Mouse (Mus musculus) left cerebral cortex, postnatal 25 days (tissue): Measurements from ENCODE around the gene Melk. TPM values are rescaled to one million over a fixed set of nuclear protein-coding genes. Genes with fewer than 3 reads are reported as not detected.

ENCODE experiments used
- DNase-seq, 2 experiments: peaks; one replicate each; pipeline ENCODE4 v3.0.0; 2022; ENCODE audit warnings: low spot score in 2 of 2, mixed read lengths in 1 of 2
- intact Hi-C: fragments of 180-260 bp; cut with DNase I; formaldehyde crosslinking; loops from one replicate; pipeline ENCODE4 v1.15.1; 2025
- total RNA-seq, 2 experiments: library from RNA; stranded (reverse); gene quantifications; 2 replicates each; pipeline ENCODE4 v1.2.3; 2021

Melk gene
- under 1 TPM; 0.46 to 0.69 TPM for total RNA-seq

DNA sequence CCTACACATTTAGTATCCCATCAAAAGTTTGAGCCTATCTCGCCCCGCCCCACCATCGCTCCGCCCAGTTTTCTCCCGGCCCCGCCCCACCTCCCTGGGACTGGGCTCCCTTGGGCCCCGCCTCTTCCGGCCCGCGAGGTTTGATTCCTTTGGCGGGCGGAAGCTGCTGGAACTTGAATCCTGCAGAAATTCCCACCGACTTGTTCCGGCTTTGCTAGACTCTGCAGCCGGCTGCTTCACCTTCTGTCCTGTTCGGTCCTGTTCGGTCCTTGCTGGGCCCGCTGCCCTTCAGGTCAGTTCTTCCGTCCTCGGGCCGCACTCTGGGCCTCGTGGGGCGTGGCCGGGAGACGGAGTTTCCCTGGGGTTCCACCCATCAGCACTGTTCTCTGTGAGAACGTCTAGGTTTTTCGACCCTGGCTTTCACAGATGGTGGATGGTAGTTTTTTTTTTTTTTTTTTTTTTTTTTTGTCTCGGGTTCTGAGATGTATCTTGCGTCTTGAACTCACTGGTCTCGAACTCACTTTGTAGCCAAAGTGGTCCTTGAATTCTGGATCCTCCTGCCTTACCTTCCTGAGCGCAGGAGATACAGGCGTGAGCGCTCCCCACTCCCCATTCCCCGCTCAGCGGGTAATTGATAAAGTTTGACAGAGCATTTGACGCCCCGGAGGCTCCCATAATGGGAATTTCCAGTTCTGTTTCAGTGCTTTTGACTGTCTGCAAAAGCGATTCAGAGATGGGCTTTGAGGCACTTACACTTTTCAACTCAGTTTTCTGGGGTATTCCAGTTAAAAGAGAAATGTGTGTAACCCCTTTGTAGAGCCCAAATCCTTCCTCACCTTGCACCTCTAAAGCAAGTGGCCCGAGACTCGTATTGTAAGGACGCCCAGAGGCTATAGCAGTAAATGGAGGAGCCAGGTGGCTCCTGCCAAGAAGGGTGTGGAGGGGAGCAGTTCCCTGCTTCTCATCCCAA, at the start of gene Melk:
TSS of gene Melk (plus strand) at position 96 of the 970 bp plus-strand sequence.
- peak in 1 of 2 experiments; percentile 50 for DNase-seq
- intact Hi-C loops: no loop called here

DNA sequence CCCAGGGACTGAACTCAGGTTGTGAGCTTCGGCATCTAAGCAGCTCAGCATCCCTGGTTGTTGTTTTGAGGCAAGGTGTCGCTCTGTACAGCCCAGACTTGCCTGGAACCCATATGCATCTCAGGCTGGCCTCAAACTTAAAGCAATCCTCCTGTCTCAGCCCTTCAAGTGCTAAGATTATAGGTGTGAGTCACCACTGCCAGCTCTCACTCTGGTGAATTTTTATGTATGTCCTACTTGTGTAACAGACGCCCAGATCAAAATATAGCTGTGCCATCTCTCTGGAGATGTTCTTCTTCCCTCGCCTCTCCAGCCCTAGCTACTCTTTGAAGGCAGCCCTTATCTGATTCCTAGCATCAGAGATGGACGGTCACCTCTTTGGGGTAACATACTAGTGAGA, 49.2 kb upstream of the Melk start:
- DNase-seq: peak; percentile 32 to 81
- intact Hi-C loops: loop anchor here (5.0 kb wide), 1 partner anchor 36 kb away; no protein-coding TSS in a partner anchor

DNA sequence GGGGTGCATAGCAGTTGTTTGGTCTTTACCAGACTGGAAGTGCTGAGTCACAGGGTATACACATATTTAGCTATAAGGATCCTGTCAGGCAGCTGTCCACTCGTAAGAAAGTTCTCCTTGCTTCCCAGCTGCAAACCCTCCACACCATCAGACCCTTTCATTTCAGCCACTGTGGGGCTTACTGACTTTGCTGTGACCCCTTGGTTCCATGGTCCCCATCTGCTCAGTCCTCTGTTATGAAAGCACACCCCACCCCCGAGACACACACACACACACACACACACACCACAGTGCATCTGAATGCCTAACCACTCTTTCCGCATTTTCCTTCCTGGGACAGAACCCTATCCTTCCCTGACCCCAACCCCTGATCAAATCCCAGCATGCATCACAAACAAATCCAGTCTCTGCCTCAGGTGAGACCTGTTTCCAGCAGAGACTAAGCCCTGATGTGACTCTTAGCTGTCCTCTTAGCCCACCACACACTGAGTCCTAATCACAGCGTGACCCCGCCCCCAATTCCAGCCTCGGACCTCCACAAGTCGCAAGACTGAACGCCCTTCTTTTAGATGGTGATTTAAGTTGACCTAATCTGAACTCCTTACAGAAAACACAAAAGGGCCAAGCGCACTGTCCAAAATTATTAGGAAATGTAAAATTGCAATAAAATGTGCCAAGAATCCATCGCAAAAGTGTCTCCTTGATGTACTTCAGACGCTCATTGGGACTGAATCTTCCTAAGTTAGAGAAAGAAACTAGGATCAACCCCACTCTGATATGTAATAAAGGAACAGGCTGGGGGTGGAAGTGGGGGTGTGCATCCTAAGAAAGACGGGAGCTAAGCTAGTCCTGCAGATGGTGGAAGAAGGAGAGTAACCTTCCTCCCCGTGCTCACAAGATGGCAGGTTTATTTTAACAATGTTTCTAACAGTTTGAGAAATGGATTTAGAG, 48.4 kb upstream of the Melk start:
- peak in 1 of 2 experiments; percentile 87 for DNase-seq
- intact Hi-C loops: loop anchor here (2.0 to 5.0 kb wide), 2 partner anchors 17 to 35 kb away; no protein-coding TSS in a partner anchor

DNA sequence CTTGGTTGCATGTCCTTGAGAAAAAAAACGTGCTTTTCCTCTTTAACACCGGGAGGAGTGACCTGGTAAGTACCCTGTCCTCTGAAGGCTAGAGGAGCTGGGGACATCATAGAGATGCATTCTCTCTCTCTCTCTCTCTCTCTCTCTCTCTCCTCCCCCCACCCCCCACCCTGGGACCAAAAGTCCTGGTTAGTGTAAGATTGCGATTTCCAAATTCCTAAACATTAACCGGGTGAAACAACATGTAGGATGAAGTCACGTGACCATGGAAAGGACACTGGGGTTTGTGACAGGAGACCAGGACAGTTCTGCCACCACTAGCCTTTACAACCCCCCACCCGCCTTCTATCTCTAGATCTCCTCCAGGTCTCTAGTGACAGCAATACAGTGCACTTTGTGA, 47.5 kb upstream of the Melk start:
- DNase-seq: no peak
- intact Hi-C loops: loop anchor here (2.0 to 5.0 kb wide), 2 partner anchors 16 to 34 kb away; no protein-coding TSS in a partner anchor

DNA sequence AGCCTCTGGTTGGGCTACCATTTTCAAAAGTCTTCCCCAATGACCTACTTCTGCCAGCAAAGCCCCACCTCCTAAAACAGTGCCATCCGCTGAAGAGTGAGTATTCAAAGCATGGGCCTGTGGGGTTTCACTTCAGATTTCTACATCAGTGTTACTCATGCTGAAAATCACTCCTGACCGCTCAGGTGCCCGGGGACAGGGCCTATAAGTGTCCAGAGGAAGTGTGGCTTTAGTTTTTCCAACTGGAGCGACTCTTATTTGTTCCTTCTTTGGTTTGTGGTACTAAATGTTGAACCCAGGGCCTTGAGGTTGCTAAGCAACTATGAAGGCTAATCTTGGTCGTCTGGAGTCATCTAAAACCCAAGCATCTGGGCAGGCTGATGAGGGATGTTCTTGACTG, 46.1 kb upstream of the Melk start:
- intact Hi-C loops: loop anchor here (5.0 kb wide), 1 partner anchor 33 kb away; no protein-coding TSS in a partner anchor
- DNase-seq: no peak

DNA sequence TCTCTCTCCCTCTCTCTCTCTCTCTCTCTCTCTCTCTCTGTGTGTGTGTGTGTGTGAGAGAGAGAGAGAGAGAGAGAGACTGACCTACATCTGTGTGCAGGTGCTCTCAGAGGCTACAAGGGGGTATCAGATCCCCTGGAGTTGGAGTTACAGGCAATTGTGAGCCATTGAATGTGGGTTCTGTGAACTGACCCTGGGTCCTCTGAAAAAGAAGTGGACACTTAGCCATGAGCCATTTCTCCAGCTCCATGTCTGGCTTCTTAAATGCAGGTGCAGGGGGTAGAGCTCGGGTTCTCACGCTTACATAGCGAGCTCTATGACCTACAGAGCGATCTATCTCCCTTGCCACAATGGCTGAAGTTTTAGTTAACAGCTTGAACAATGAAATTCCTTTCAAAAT, 41.5 kb upstream of the Melk start:
- intact Hi-C loops: no loop called here
- DNase-seq: no peak

DNA sequence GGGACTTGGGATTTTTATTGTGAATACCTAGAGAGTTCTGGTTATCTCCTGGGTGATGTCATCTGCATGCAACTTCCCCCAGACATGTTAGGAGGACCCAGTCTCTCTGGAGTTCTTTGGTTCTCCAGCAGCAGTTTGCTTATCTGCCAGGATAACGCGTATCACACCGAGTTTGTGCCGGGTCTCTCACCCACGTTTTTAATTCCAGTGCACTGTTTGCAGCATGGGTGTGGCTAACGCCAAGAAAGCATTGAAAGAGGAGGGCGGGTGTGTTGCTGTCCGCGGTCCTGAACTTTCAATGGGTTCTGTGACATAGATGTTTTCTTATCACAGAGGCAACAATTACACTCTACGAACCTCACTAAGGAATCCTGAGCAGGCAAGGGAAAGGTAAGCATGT, 40.4 kb upstream of the Melk start:
- no peak for DNase-seq
- intact Hi-C loops: no loop called here

DNA sequence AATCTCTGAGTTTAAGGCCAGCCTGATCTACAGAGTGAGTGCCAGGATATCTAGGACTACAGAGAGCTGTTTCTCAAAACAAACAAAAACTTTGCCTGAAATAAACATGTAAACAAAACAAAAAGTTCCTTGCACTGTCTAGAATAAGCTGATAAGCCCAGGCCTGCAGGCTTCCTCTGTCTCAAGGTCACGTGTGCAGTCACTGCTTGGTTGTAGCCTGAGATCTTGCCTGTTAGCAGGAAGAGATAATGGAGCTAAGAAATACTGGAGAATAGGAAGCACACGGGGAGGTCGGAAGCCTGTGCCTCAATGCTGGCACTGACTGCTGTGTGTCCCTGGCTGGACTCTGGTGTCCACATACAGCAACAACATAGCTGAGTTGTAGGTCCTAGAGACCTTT, 35.2 kb upstream of the Melk start:
- intact Hi-C loops: no loop called here

DNA sequence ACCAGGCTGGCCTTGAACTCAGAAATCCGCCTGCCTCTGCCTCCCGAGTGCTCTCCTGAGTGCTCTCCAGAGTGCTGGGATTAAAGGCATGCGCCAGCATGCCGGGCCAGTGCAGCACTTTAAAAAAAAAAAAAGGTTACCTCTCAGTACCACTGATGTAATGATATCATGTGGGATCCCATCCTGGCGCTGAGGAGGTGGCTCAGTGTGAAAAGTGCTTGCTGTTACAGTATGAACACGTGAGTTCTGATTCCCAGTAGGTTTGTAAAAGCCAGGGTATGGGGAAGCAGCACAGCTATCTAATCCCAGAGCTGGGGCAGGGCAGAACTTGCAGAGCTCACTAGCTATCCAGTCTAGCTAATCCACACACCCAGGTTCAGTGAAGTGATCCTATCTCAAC, 33.2 kb upstream of the Melk start:
- intact Hi-C loops: no loop called here
- peak in 1 of 2 experiments; percentile 43 for DNase-seq

More for the DNA sequence above, 35.2 kb upstream of the Melk start:
- DNase-seq: no peak

DNA sequence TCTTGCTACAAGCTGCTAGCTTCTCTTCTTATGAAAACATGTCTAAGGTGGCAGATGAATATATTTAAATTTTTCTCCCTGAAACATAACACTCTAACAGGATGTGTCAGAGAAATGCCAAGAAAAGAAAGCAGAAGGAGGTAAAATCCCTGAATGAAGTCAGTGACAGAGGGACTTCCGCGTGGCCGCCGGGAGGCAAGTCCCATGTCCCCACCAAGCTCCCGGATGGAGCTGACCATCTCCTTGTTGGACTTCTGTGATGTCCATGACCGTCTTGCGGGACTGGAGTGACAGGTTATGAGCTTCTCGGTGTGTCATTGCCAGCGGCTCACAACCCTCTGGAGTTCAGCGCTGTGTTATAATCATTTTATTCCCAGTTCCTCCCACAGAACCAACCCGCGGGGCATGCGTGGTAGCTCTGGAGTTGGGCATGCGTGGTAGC, 31.3 kb upstream of the Melk start:
- peak in 1 of 2 experiments; percentile 76 for DNase-seq
- intact Hi-C loops: loop anchor here (2.0 kb wide), 1 partner anchor 17 kb away; no protein-coding TSS in a partner anchor

DNA sequence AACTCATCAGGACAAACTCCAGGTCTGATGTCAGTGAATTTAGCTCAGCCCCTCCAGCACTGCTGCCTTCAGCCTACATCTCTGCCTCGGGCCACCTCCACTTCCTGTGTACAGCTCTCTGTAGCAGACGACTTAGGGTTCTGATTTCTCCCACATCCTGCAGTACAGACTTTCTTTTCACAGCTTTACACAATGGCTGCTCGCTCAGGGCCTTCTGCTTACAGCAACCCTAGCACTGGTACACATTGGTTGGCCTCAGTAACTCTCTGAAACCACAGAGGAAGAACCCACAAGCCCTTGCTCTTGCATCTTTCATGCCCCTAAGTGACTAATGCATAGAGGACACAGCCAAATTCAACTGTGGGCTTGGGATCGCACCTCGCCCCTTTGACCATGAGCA, 29.5 kb upstream of the Melk start:
- DNase-seq: no peak
- intact Hi-C loops: no loop called here

DNA sequence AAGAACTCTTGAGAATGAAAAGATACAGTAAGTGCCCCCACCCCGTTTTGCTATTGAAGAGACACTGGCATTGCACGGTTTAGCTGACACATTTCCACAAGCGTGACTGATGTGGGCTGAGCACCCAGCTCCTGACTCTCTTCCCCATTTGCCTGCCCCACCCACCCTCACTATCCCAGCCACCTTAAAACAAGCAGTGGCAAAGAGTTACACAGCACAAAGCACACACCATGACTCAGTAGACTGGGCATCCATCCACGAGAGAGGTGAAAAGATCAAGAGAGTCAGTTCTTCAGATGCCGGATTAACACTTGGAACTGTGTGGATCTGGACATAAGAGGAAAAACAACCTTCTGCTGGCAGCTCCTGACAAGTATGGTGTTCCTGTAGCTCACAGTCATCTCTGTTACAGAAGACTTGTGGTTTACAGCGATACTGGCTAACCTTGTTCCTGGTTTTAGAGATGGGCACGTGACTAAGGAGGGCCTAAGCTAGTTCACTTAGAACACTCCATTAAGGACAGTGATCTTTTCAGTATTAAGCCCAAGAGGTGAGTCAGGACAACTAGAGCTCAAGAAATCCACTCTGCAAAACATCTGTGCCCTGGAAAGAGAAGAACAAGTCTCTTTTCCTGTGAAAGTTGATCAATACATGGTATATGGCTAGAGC, 18.9 kb upstream of the Melk start:
- DNase-seq: no peak

DNA sequence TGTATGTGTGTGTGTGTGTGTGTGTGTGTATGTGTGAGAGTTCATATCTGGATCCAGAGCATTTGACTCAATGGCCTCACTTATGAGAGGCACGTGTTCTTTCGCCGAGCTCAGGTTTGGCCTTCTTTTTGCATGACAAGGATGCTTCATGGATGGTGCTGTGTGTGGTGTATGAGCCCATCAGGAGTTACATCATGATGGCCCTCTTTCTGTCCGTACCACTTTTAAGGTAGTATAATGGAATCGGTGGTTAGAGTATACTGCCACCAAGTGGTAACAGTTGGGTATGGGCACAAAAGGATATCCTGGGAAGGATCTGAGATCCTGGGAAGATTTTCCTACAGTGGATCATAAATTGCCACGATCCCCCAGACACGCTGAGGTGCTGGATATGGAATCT, 8.1 kb upstream of the Melk start:
- intact Hi-C loops: loop anchor here (1.0 to 5.0 kb wide), 4 partner anchors 60 to 225 kb away; partner anchors contain the start of gene Rnf38
- DNase-seq: peak; percentile 65 to 81

More for the DNA sequence above, 18.9 kb upstream of the Melk start:
- intact Hi-C loops: no loop called here

DNA sequence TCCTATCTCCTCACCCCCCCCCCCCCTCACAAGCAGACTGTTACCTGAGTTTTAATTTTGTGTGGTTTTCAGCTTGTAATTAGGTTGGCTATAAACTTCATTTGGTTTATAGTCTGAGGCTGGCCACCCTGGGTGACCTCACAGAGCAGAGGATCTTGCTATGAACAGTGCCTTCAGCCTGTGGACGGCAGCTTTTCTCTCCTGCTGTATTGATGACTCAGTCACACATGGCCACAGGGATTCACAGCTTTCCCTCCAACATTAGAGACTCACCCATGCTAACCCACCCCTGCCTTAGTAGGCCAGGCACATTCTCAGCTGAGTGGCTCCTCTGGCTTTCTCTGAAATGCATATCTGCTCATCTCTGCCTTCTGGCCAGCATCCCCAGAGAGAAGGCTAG, 4.8 kb upstream of the Melk start:
- intact Hi-C loops: no loop called here
- no peak for DNase-seq

DNA sequence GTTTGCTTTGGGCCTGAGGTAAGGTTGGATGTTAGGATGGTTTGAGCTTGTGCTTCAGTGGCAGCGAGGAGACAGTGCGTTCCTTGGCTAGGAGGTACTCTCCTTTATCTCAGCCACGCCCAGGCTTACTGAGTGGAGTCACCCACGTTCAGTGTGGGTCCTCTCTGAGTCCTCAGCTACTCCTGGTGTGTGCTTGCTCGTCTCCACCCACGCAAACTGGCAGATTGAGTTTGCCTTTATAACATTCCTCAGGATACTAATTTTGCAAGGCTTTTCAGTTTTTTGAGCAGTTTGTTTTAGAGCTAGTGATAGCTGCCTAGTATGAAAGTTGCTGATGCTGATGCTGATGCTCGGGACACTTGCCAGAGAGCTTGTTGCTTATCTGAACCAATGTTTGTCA, 5.9 kb downstream of the Melk start:
- intact Hi-C loops: no loop called here
- DNase-seq: peak; percentile 41 to 85

DNA sequence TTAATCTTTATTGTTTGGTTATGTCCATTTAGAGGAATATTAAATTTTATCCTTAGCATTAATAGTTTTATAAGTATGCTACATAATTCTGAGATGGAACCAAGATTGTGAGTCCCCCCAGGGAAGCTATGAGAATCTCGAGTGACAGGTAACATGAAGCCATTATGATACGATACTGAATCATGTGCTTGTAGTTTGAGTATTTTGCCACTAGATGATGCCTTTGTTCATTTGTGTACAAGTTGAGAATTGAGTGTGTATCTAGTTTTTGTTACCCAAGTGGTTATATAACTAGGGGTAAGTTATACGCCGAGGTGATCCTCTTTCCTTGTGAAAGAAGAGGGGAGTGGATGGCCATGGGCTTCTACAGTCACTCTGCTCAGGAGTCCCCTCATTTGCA, 9.8 kb downstream of the Melk start:
- DNase-seq: no peak
- intact Hi-C loops: no loop called here

DNA sequence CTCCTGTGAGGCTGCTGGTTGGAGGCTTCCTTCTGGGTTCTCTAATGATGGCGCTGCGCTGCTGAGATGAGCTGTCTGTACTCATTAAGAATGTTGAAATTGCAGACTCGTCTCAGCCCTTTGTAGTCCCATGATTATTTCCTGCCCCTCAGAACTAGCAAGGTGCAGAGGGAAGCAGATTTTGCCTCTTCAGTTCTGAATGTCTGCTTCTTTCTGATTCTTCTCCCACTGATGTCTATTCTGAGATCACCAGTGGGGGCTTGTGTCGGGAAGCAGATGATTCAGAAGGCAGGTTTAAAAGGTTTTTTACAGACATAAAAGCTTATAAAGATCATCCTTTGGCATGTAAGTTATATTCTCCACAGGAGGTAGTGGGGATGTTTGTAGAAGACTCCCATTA, 10.2 kb downstream of the Melk start:
- intact Hi-C loops: no loop called here
- DNase-seq: peak in 1 of 2 experiments; percentile 62

DNA sequence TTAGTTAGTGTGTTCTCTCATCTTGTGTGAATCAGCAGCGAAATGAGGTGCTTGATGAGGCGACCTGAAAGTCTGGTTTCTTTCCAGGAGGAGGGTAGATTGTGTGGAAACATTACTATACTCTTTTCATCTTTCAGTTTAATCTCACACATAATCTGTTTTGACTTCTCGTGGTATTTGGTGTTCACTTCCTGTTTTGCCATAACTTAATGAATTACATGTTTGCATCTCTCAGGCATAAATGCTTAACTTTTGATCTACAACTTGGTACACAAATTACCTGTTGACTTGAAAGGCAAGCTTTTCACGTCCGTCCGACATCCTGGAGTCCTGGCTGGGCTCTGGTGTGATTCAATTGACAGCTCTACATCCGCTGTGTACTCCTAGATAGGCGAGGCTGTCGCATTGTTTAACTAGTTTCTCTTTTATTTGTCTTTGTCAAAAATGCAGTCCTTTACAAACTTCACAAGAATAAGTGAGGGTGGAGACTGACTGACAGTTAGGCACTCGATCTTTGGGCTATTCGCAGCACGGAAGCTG, 15.7 kb downstream of the Melk start:
- intact Hi-C loops: no loop called here
- DNase-seq: no peak

DNA sequence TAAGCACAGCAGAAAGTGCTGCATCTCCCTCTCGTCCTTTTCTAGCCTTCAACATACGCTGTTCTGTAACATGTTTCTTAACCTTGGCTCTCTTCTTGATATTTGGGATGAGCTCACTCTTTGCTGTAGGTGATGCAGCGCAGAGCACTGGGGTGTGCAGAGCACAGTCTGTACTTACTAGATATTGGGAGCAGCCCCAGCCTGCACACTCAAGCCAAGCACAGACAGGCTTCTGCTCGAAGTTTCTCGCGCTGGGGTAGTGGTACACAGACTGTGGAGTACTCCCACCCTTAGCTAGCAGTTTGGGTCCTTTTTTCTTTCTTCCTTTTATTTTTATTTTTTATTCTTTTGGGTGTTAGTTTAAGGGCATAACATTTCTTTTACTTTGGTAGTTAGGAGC, 19.8 kb downstream of the Melk start:
- intact Hi-C loops: no loop called here
- peak in 1 of 2 experiments; percentile 22 for DNase-seq
